In genomic region chr2:6264085-6264783, GRCm38 (mm10) we compare ENCODE assay signal across 19 mouse cellular contexts. TPM values are rescaled to one million over a fixed set of nuclear protein-coding genes. Genes with fewer than 3 reads are reported as not detected.
A peak's percentile ranks its signal among the peaks of the same experiment; 100 is the strongest.
DNase-seq lines count a peak whose midpoint lies in the region; ATAC-seq and TF ChIP-seq lines count a peak whose summit lies in the region.
"Had no signal": no experiment of that assay in that cellular context is flagged by ENCODE, and none has a peak within 500 bp of the region (broad histone marks: within the 10 kb centered on the region; RNA-seq: fewer than 3 reads in every experiment).

No protein-coding gene starts in this region.

- TF ChIP-seq POLR2A in kidney, adult 2 months (IDR thresholded peaks at IDR 0.05; ENCODE audit: low read depth, low read length) = no peak

- 77% methylated on average over 8 of the region's 8 CpGs for WGBS in lung, embryonic 16.5 days
- WGBS in liver, embryonic 12.5 days (ENCODE audit: insufficient replicate concordance) = 22% methylated on average over 8 of the region's 8 CpGs
- WGBS in embryonic facial prominence, embryonic 10.5 days = 87% methylated on average over 8 of the region's 8 CpGs
- 89% methylated on average over 8 of the region's 8 CpGs for WGBS in kidney, adult 2 months

- no peak for DNase-seq in lung, postnatal 25 days (ENCODE audit: low spot score)
- DNase-seq in c-Kit-positive CD71-positive TER-119-negative erythroid progenitor cells, embryonic 14.5 days (ENCODE audit: low read depth) = peak; percentile 83
- peak; percentile 65 for DNase-seq in splenic B cell, adult 2 months (ENCODE audit: low read depth, low spot score)
- no peak for DNase-seq in cerebellum, postnatal 10 days
- DNase-seq in embryonic facial prominence, embryonic 10.5 days (ENCODE audit: low spot score) = no peak
- DNase-seq in kidney, adult 2 months = no peak
- DNase-seq: cerebellum, adult 9-10 months; heart, adult 2 months; kidney, adult 11 months; thymus, postnatal 25 days had no signal

- TF ChIP-seq CTCF in kidney, adult 2 months (conservative IDR thresholded peaks at IDR 0.05; ENCODE audit: insufficient read depth, insufficient read length, low read depth, low read length) = no peak

- peaks cover 17% of the 10 kb centered on the region for H3K4me1 ChIP-seq in lung, embryonic 16.5 days (replicated peaks; ENCODE audit: control insufficient read depth, insufficient read depth, low read length)
- H3K4me1 ChIP-seq in liver, embryonic 12.5 days = peaks cover 52% of the 10 kb centered on the region
- H3K4me1 ChIP-seq in embryonic facial prominence, embryonic 10.5 days = peaks cover 19% of the 10 kb centered on the region
- H3K4me1 ChIP-seq in kidney, adult 2 months (ENCODE audit: control insufficient read depth, insufficient read depth, low read length) = no peaks in the 10 kb centered on the region

- no peak overlapping the region for H3K4me2 ChIP-seq in lung, embryonic 16.5 days (ENCODE audit: low read depth, low read length)
- peak overlapping the region; percentile 58 for H3K4me2 ChIP-seq in liver, embryonic 12.5 days
- H3K4me2 ChIP-seq: embryonic facial prominence, embryonic 13.5 days; forebrain, embryonic 15.5 days; limb, embryonic 15.5 days had no signal

- no peak for ATAC-seq in lung, embryonic 16.5 days (ENCODE audit: low read depth)
- ATAC-seq in liver, embryonic 12.5 days = peak; percentile 97
- ATAC-seq: CD4-positive, CD25-positive, alpha-beta regulatory T cell, adult 4 months; forebrain, embryonic 15.5 days had no signal

- no peak overlapping the region for H3K4me3 ChIP-seq in lung, embryonic 16.5 days (ENCODE audit: low read length)
- H3K4me3 ChIP-seq in liver, embryonic 12.5 days = peak overlapping the region; percentile 10; the same call in 1 of the 2 replicates
- H3K4me3 ChIP-seq in embryonic facial prominence, embryonic 10.5 days = no peak overlapping the region
- H3K4me3 ChIP-seq in kidney, adult 2 months (ENCODE audit: insufficient read depth, low read depth, low read length) = no peak overlapping the region
- H3K4me3 ChIP-seq: embryonic facial prominence, embryonic 13.5 days; forebrain, embryonic 15.5 days; heart, adult 2 months; hindbrain, embryonic 10.5 days; limb, embryonic 15.5 days; midbrain, embryonic 10.5 days; myocyte had no signal

- H3K36me3 ChIP-seq in lung, embryonic 16.5 days (ENCODE audit: control insufficient read depth, insufficient read depth, low read length) = no peaks in the 10 kb centered on the region
- no peaks in the 10 kb centered on the region for H3K36me3 ChIP-seq in liver, embryonic 12.5 days
- no peaks in the 10 kb centered on the region for H3K36me3 ChIP-seq in splenic B cell, adult 2 months (ENCODE audit: control insufficient read depth, insufficient read depth, low read length, poor library complexity, severe bottlenecking)
- H3K36me3 ChIP-seq in embryonic facial prominence, embryonic 10.5 days (replicated peaks) = no peaks in the 10 kb centered on the region
- H3K36me3 ChIP-seq in kidney, adult 2 months (ENCODE audit: control insufficient read depth, insufficient read depth, low read length) = no peaks in the 10 kb centered on the region
- H3K36me3 ChIP-seq: embryonic facial prominence, embryonic 13.5 days; forebrain, embryonic 15.5 days; hindbrain, embryonic 10.5 days; limb, embryonic 15.5 days; midbrain, embryonic 10.5 days had no signal

- no peak overlapping the region for H3K9ac ChIP-seq in lung, embryonic 16.5 days (ENCODE audit: low read length)
- H3K9ac ChIP-seq in liver, embryonic 12.5 days = peak overlapping the region; percentile 35; the same call in 1 of the 2 replicates
- H3K9ac ChIP-seq: embryonic facial prominence, embryonic 13.5 days; forebrain, embryonic 15.5 days; limb, embryonic 15.5 days had no signal

- H3K27me3 ChIP-seq in lung, embryonic 16.5 days (ENCODE audit: control insufficient read depth, insufficient read depth, low read depth, low read length) = no peaks in the 10 kb centered on the region
- H3K27me3 ChIP-seq in liver, embryonic 12.5 days (replicated peaks) = peaks cover 2% of the 10 kb centered on the region; the same call in 1 of the 2 replicates
- H3K27me3 ChIP-seq in splenic B cell, adult 2 months (ENCODE audit: control insufficient read depth, insufficient read depth, low read length, poor library complexity, severe bottlenecking) = no peaks in the 10 kb centered on the region
- H3K27me3 ChIP-seq in embryonic facial prominence, embryonic 10.5 days (replicated peaks; ENCODE audit: low read depth, poor library complexity, severe bottlenecking) = peaks cover 31% of the 10 kb centered on the region
- H3K27me3 ChIP-seq in kidney, adult 2 months (replicated peaks; ENCODE audit: control insufficient read depth, insufficient read depth, low read length) = no peaks in the 10 kb centered on the region
- H3K27me3 ChIP-seq: embryonic facial prominence, embryonic 13.5 days; limb, embryonic 15.5 days had no signal

- no peaks in the 10 kb centered on the region for H3K9me3 ChIP-seq in lung, embryonic 16.5 days (ENCODE audit: control insufficient read depth, low read length)
- peaks cover 5% of the 10 kb centered on the region for H3K9me3 ChIP-seq in liver, embryonic 12.5 days (replicated peaks)
- peaks cover 4% of the 10 kb centered on the region; the same call in 1 of the 2 replicates for H3K9me3 ChIP-seq in embryonic facial prominence, embryonic 10.5 days
- H3K9me3 ChIP-seq: embryonic facial prominence, embryonic 13.5 days; limb, embryonic 15.5 days had no signal

- peak overlapping the region; percentile 89 for H3K27ac ChIP-seq in lung, embryonic 16.5 days (ENCODE audit: low read length)
- H3K27ac ChIP-seq in liver, embryonic 12.5 days = peak overlapping the region; percentile 94
- H3K27ac ChIP-seq in embryonic facial prominence, embryonic 10.5 days (replicated peaks) = no peak overlapping the region
- H3K27ac ChIP-seq in kidney, adult 2 months (ENCODE audit: insufficient read depth, low read depth, low read length) = no peak overlapping the region
- H3K27ac ChIP-seq: embryonic facial prominence, embryonic 13.5 days; forebrain, embryonic 15.5 days; heart, adult 2 months; hindbrain, embryonic 10.5 days; limb, embryonic 15.5 days; midbrain, embryonic 10.5 days had no signal

RNA-seq across cellular contexts. Expression of gene Echdc3, which starts 51.4 kb away (rescaled TPM):
- 11.1 and 15.3 TPM in 2 replicates for polyA plus RNA-seq in lung, embryonic 16.5 days (2015; fragmentation: Nextera tagmentation; extraction: Ambion mirVana)
- 4.7 and 4.8 TPM in 2 replicates for polyA plus RNA-seq in liver, embryonic 12.5 days (2016; fragmentation: Nextera tagmentation; extraction: Ambion mirVana)
- polyA plus RNA-seq in embryonic facial prominence, embryonic 10.5 days (2016; fragmentation: Nextera tagmentation; extraction: Ambion mirVana) = 2.5 and 3.1 TPM in 2 replicates
- polyA plus RNA-seq in kidney, adult 2 months (2012; rRNA removed) = 67.9 and 74.7 TPM in 2 replicates
- polyA plus RNA-seq: CD4-positive, CD25-positive, alpha-beta regulatory T cell, adult 4 months had no signal

RNA-seq across cellular contexts. Expression of gene Usp6nl, which starts 58.2 kb away (rescaled TPM):
- 9.5 and 10.2 TPM in 2 replicates for polyA plus RNA-seq in lung, embryonic 16.5 days (2015; fragmentation: Nextera tagmentation; extraction: Ambion mirVana)
- polyA plus RNA-seq in liver, embryonic 12.5 days (2016; fragmentation: Nextera tagmentation; extraction: Ambion mirVana) = 7.7 and 7.9 TPM in 2 replicates
- 9.4 and 11.6 TPM in 2 replicates for polyA plus RNA-seq in embryonic facial prominence, embryonic 10.5 days (2016; fragmentation: Nextera tagmentation; extraction: Ambion mirVana)
- 8.9 and 9.1 TPM in 2 replicates for polyA plus RNA-seq in kidney, adult 2 months (2012; rRNA removed)

Comparison
In these comparisons a context has a peak if more than half of its experiments do, and no peak if none do; other contexts are left out.
1. H3K27ac ChIP-seq: peak in lung, embryonic 16.5 days (single experiment) and liver, embryonic 12.5 days (single experiment); none in embryonic facial prominence, embryonic 10.5 days (single experiment) and kidney, adult 2 months (single experiment).
2. DNase-seq: peak in c-Kit-positive CD71-positive TER-119-negative erythroid progenitor cells, embryonic 14.5 days (single experiment) and splenic B cell, adult 2 months (single experiment); none in lung, postnatal 25 days (single experiment), cerebellum, postnatal 10 days (0 of 2), embryonic facial prominence, embryonic 10.5 days (single experiment) and kidney, adult 2 months (single experiment).